Mouse (Mus musculus) heart, postnatal 25 days (tissue): ENCODE data around the gene Fmnl2. TPM values are rescaled to one million over a fixed set of nuclear protein-coding genes. Genes with fewer than 3 reads are reported as not detected.

Source experiments
- DNase-seq: peaks from one replicate; pipeline ENCODE4 v3.0.0; 2022; ENCODE audit warnings: low spot score
- intact Hi-C: fragments of 180-260 bp; cut with DNase I; formaldehyde crosslinking; loops from one replicate; pipeline ENCODE4 v1.15.1; 2025
- total RNA-seq, 2 experiments: library from RNA; stranded (reverse); gene quantifications; 2 replicates each; pipeline ENCODE4 v1.2.3; 2021

Fmnl2 gene
- total RNA-seq, 2 experiments from 2014 or later = 5.7 to 7.2 TPM

GRCm38 (mm10) chr2:53070607-53071006 is 212.9 kb downstream of the Fmnl2 start:
- DNase-seq = peak; percentile 41
- intact Hi-C loops = no loop called here

- intact Hi-C loops = loop anchor here (5.0 to 10.0 kb wide), 2 partner anchors 135 to 237 kb away; no protein-coding TSS in a partner anchor
- DNase-seq = no peak
These were observed 222.1 kb downstream of the Fmnl2 start for GRCm38 (mm10) chr2:53079693-53080286.

GRCm38 (mm10) chr2:53082045-53082444 is 224.4 kb downstream of the Fmnl2 start:
- intact Hi-C loops = loop anchor here (2.0 to 10.0 kb wide), 3 partner anchors 137 to 240 kb away; no protein-coding TSS in a partner anchor
- DNase-seq = no peak

GRCm38 (mm10) chr2:53082501-53082900 is 224.8 kb downstream of the Fmnl2 start:
- no peak for DNase-seq
- intact Hi-C loops = loop anchor here (2.0 to 10.0 kb wide), 3 partner anchors 138 to 240 kb away; no protein-coding TSS in a partner anchor

- intact Hi-C loops = loop anchor here (2.0 to 10.0 kb wide), 3 partner anchors 138 to 241 kb away; no protein-coding TSS in a partner anchor
- no peak for DNase-seq
These were observed 225.6 kb downstream of the Fmnl2 start for GRCm38 (mm10) chr2:53083241-53083640.

GRCm38 (mm10) chr2:53085617-53086202 is 228.1 kb downstream of the Fmnl2 start:
- intact Hi-C loops = loop anchor here (2.0 to 10.0 kb wide), 3 partner anchors 79 to 329 kb away; no protein-coding TSS in a partner anchor
- DNase-seq = no peak

- DNase-seq = no peak
- intact Hi-C loops = loop anchor here (10.0 kb wide), 1 partner anchor 144 kb away; no protein-coding TSS in a partner anchor
These were observed 231.1 kb downstream of the Fmnl2 start for GRCm38 (mm10) chr2:53088744-53089143.

GRCm38 (mm10) chr2:53095031-53095430 is 237.4 kb downstream of the Fmnl2 start:
- intact Hi-C loops = no loop called here
- no peak for DNase-seq

- no peak for DNase-seq
- intact Hi-C loops = no loop called here
These were observed 237.8 kb downstream of the Fmnl2 start for GRCm38 (mm10) chr2:53095489-53095888.

- intact Hi-C loops = no loop called here
These were observed 242.4 kb downstream of the Fmnl2 start for GRCm38 (mm10) chr2:53100093-53100492.

GRCm38 (mm10) chr2:53101885-53102740 is 244.5 kb downstream of the Fmnl2 start:
- intact Hi-C loops = no loop called here

More at GRCm38 (mm10) chr2:53100093-53100492, 242.4 kb downstream of the Fmnl2 start:
- DNase-seq = no peak

GRCm38 (mm10) chr2:53102901-53103300 is 245.2 kb downstream of the Fmnl2 start:
- intact Hi-C loops = no loop called here
- no peak for DNase-seq

More at GRCm38 (mm10) chr2:53101885-53102740, 244.5 kb downstream of the Fmnl2 start:
- no peak for DNase-seq

GRCm38 (mm10) chr2:53105408-53105807 is 247.7 kb downstream of the Fmnl2 start:
- no peak for DNase-seq
- intact Hi-C loops = no loop called here

- DNase-seq = no peak
- intact Hi-C loops = no loop called here
These were observed 248.4 kb downstream of the Fmnl2 start for GRCm38 (mm10) chr2:53106056-53106455.

- DNase-seq = no peak
- intact Hi-C loops = no loop called here
These were observed 248.8 kb downstream of the Fmnl2 start for GRCm38 (mm10) chr2:53106472-53106871.

GRCm38 (mm10) chr2:53108547-53108946 is 250.9 kb downstream of the Fmnl2 start:
- DNase-seq = no peak
- intact Hi-C loops = no loop called here

- no peak for DNase-seq
- intact Hi-C loops = loop anchor here (2.0 kb wide), 1 partner anchor 365 kb away; no protein-coding TSS in a partner anchor
These were observed 264.1 kb downstream of the Fmnl2 start for GRCm38 (mm10) chr2:53121797-53122196.

- intact Hi-C loops = no loop called here
- no peak for DNase-seq
These were observed 268.3 kb downstream of the Fmnl2 start for GRCm38 (mm10) chr2:53125998-53126397.

- intact Hi-C loops = no loop called here
- no peak for DNase-seq
These were observed 271.4 kb downstream of the Fmnl2 start for GRCm38 (mm10) chr2:53129070-53129469.

GRCm38 (mm10) chr2:53131567-53131966 is 273.9 kb downstream of the Fmnl2 start:
- intact Hi-C loops = no loop called here

More at GRCm38 (mm10) chr2:53131567-53131966, 273.9 kb downstream of the Fmnl2 start:
- no peak for DNase-seq
